Mouse (Mus musculus) kidney, adult 2 months (tissue): ENCODE results near the gene Gm28051.

Experiments used
- CTCF ChIP-seq: fragments of 200-500 bp; conservative IDR thresholded peaks from 2 replicates; pipeline ENCODE4 v1.5.1; 2011; ENCODE audit warnings: low read depth, mild to moderate bottlenecking, control low read depth, low read length, moderate library complexity, mixed read lengths; ENCODE audit not compliant: insufficient read depth, insufficient read length
- POLR2A ChIP-seq: fragments of 200-500 bp; IDR thresholded peaks from one replicate; pipeline ENCODE4 v1.6.1; 2011; ENCODE audit warnings: low read depth, low read length, control low read depth

DNA sequence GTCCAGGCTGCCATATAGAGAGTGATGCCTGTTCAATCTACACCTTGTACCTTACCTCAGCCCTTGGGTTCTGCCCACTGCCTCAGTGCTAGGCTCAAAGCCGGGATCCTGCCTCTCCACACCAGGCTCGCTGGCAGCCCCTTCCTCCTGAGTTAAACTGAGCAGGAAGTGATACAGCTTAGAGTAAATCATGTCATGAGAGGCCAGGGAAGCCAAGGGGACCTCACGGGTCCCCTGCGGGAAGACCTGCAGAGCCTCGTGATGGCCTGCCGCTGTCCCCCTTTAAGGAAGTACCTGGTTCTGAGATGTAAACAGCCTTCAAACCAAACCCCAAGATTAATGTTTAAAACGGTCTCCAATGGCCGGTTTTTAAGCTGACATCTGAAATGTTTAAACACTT lies 85.4 kb downstream of the Gm28051 start:
- TF ChIP-seq CTCF (no peak), POLR2A (no peak)
